Mouse (Mus musculus) G1E (cell line): ENCODE data around the gene Trmt11.

ENCODE experiments used
- CTCF ChIP-seq: IDR thresholded peaks from 2 replicates; pipeline ENCODE4 v1.5.1; 2012; ENCODE audit warnings: low read depth, low read length, inconsistent platforms, mixed read lengths
- GATA1 ChIP-seq: IDR thresholded peaks from 2 replicates; pipeline ENCODE4 v1.6.1; 2012; ENCODE audit warnings: borderline replicate concordance, low read length, inconsistent platforms, mixed read lengths

GRCm38 (mm10) chr10:30564651-30565050, 35.9 kb downstream of the Trmt11 start:
- TF ChIP-seq CTCF (no peak), GATA1 (no peak)
